Mouse (Mus musculus): ENCODE data around the gene Smr2. TPM values are rescaled to one million over a fixed set of nuclear protein-coding genes. Genes with fewer than 3 reads are reported as not detected.
"Not testable (repeated sequence)": the region's sequence is repeated elsewhere in the genome, so short reads cannot be mapped to it uniquely, and the experiment has no call there.

Gene Smr2
- not detected for total RNA-seq (2021)

DNA sequence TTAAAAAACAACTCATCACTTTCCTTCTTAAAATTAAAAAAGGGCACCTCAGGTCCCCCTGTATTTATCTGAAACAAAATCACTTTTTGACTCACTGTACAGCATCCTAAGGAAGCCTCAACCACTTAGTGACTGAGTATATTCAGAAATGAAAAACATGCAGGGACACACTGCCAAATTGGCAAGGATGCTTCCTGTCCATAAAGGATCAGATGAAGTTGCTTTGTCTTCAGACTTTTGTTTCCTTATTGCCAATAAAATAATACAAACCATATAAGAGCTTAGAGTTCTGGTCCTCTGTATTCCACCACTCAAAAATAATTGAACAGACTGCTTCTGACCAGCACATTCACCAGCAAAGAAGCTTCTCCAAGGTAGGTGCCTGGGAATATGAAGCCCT lies at the start of gene Smr2:
Gene Smr2 (plus strand): TSS at position 301 of the 400 bp plus-strand sequence.
- DNase-seq (ENCODE audit: extremely low spot score in 1 of 2, low spot score in 1 of 2) = not testable (repeated sequence)

GRCm38 (mm10) chr5:88111430-88111829 lies 25.1 kb downstream of the Smr2 start, which contains the start of gene Gm11116:
Gm11116 (minus strand) TSS chr5:88111530.
- no peak for DNase-seq (ENCODE audit: extremely low spot score in 1 of 2, low spot score in 1 of 2)

DNA sequence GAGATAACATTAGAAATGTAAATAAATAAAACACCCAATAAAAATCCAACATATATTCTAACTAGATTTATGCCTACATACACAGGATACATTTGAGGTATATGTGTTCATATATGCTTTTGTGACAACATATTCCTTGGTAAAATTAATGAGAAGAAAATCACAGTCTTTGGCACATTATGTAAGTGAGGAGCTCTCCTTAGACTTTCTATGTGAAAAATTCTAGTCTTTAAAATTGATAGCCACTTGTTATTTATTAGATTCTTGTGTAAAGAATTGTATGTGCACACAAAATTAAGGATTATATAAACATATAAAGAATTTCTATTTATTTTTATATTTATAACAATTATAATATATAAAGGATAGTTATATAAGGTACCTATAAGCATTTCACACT lies 67.6 kb downstream of the Smr2 start, which contains the start of gene Gm11115:
Gene Gm11115 (minus strand): TSS at position 101 of the 400 bp plus-strand sequence.
- DNase-seq (ENCODE audit: extremely low spot score in 1 of 2, low spot score in 1 of 2) = no peak

Other genes starting within 250 kb of the Smr2 start
- not detected for gene Odam, start 201.5 kb upstream of the Smr2 start, total RNA-seq (2021)
- gene Csn3, start 161.0 kb upstream of the Smr2 start, total RNA-seq (2021) = not detected
- gene 2310003L06Rik, start 117.1 kb upstream of the Smr2 start, total RNA-seq (2021) = not detected
- gene Gm28434, start 117.0 kb upstream of the Smr2 start, total RNA-seq (2021) = not detected
- not detected for gene Cabs1, start 107.1 kb upstream of the Smr2 start, total RNA-seq (2021)
- gene Smr3a, start 84.0 kb upstream of the Smr2 start, total RNA-seq (2021) = not detected
- gene Gm11116, start 25.0 kb downstream of the Smr2 start, total RNA-seq (2021) = not detected
- gene Gm11115, start 67.5 kb downstream of the Smr2 start, total RNA-seq (2021) = not detected
- gene Gm7714, start 182.4 kb downstream of the Smr2 start, total RNA-seq (2021) = not detected
- gene Prol1, start 230.8 kb downstream of the Smr2 start, total RNA-seq (2021) = not detected

Measured in layer of hippocampus, postnatal 25 days (tissue).